In genomic region chr14:33708298-33708665, GRCm38 (mm10) we compare ENCODE assay signal across 22 mouse cellular contexts.
"Had no signal": no experiment of that assay in that cellular context is flagged by ENCODE, and none has a peak within 500 bp of the region (broad histone marks: within the 10 kb centered on the region; RNA-seq: fewer than 3 reads in every experiment).

No protein-coding gene starts in this region.

- ATAC-seq: intestine, postnatal 0 days; liver, postnatal 0 days; lung, postnatal 0 days; midbrain, embryonic 15.5 days had no signal

- H3K4me1 ChIP-seq: midbrain, embryonic 15.5 days had no signal

- H3K4me3 ChIP-seq: kidney, embryonic 15.5 days; limb, embryonic 15.5 days; midbrain, embryonic 12.5 days; midbrain, embryonic 15.5 days had no signal

- H3K4me2 ChIP-seq: kidney, embryonic 15.5 days; limb, embryonic 15.5 days; liver, embryonic 11.5 days; lung, embryonic 14.5 days; midbrain, embryonic 12.5 days; midbrain, embryonic 15.5 days had no signal

- H3K9me3 ChIP-seq: kidney, embryonic 15.5 days; limb, embryonic 15.5 days; midbrain, embryonic 12.5 days; midbrain, embryonic 15.5 days had no signal

- DNase-seq: kidney, adult 2 months; kidney, postnatal 10 days; kidney, postnatal 4 days; left cerebral cortex, postnatal 4 days; liver, postnatal 0 days; lung, embryonic 14.5 days; right cerebral cortex, adult 18-20 months; right cerebral cortex, postnatal 14 days; right cerebral cortex, postnatal 4 days; thymus, adult 2 months; thymus, postnatal 14 days; thymus, postnatal 4 days had no signal

- H3K36me3 ChIP-seq: kidney, embryonic 15.5 days; limb, embryonic 15.5 days; midbrain, embryonic 12.5 days; midbrain, embryonic 15.5 days had no signal

- H3K27ac ChIP-seq: kidney, embryonic 15.5 days; limb, embryonic 15.5 days; liver, embryonic 14.5 days; macrophage; midbrain, embryonic 12.5 days; midbrain, embryonic 15.5 days; stomach, postnatal 0 days had no signal

- H3K9ac ChIP-seq: kidney, embryonic 15.5 days; limb, embryonic 15.5 days; liver, embryonic 14.5 days; liver, postnatal 0 days; lung, embryonic 14.5 days; midbrain, embryonic 12.5 days; midbrain, embryonic 15.5 days had no signal

- H3K27me3 ChIP-seq: kidney, embryonic 15.5 days; limb, embryonic 15.5 days; midbrain, embryonic 12.5 days; midbrain, embryonic 15.5 days had no signal
